Mouse (Mus musculus) adrenal gland, postnatal 4 days (tissue): ENCODE data around the gene Anapc2. TPM values are rescaled to one million over a fixed set of nuclear protein-coding genes. Genes with fewer than 3 reads are reported as not detected.

Source experiments
- DNase-seq, 2 experiments: peaks; one replicate each; pipeline ENCODE4 v3.0.0; 2021 to 2022; ENCODE audit warnings: low spot score in 2 of 2, mixed read lengths in 2 of 2
- long read RNA-seq, 2 experiments: library from polyadenylated mRNA; stranded (forward); transcript quantifications; one replicate each; pipeline ENCODE4 v2.0.0; 2021
- total RNA-seq, 2 experiments: library from RNA; stranded (reverse); gene quantifications; 2 replicates each; pipeline ENCODE4 v1.2.3; 2021

Gene Anapc2
- 100 to 1,000 TPM; 110 to 115 TPM for total RNA-seq
- long read RNA-seq, experiment 1, transcript Anapc2-201 (13 exons, 3,004 nt): major isoform, 53 of 73 reads
- long read RNA-seq, experiment 1, partial matches to known transcripts: 9 of 73 reads
- long read RNA-seq, experiment 1, other reads (novel, unspliced or antisense): 11 of 73 reads
- long read RNA-seq, experiment 2, transcript Anapc2-201 (13 exons, 3,004 nt): major isoform, 169 of 218 reads
- long read RNA-seq, experiment 2, partial matches to known transcripts: 17 of 218 reads
- long read RNA-seq, experiment 2, other reads (novel, unspliced or antisense): 32 of 218 reads

GRCm38 (mm10) chr2:25271827-25272511 lies at the start of gene Anapc2, which contains the start of gene Ssna1:
TSS of gene Anapc2 (plus strand) at chr2:25272478.
TSS of gene Ssna1 (minus strand) at chr2:25272438.
- peak; percentile 96 to 98 for DNase-seq

GRCm38 (mm10) chr2:25223681-25224491 lies 48.4 kb upstream of the Anapc2 start:
- DNase-seq: peak; percentile 60 to 61

- DNase-seq: no peak
Measured at GRCm38 (mm10) chr2:25224492-25224765, 47.8 kb upstream of the Anapc2 start, which contains the start of gene Tubb4b. TSS of gene Tubb4b (minus strand) at chr2:25224702.

GRCm38 (mm10) chr2:25224766-25225752 lies 47.2 kb upstream of the Anapc2 start:
- DNase-seq: peak; percentile 84 to 96

GRCm38 (mm10) chr2:25225811-25226379 lies 46.4 kb upstream of the Anapc2 start:
- DNase-seq: no peak

- no peak for DNase-seq
Measured at GRCm38 (mm10) chr2:25226864-25227263, 45.4 kb upstream of the Anapc2 start.

- DNase-seq: no peak
Measured at GRCm38 (mm10) chr2:25227406-25227805, 44.9 kb upstream of the Anapc2 start.

- peak; percentile 62 to 78 for DNase-seq
Measured at GRCm38 (mm10) chr2:25228431-25228889, 43.8 kb upstream of the Anapc2 start.

- DNase-seq: no peak
Measured at GRCm38 (mm10) chr2:25228995-25229530, 43.2 kb upstream of the Anapc2 start.

- DNase-seq: no peak
Measured at GRCm38 (mm10) chr2:25229582-25229981, 42.7 kb upstream of the Anapc2 start.

- no peak for DNase-seq
Measured at GRCm38 (mm10) chr2:25230581-25230980, 41.7 kb upstream of the Anapc2 start.

GRCm38 (mm10) chr2:25231038-25231437 lies 41.2 kb upstream of the Anapc2 start:
- DNase-seq: no peak

- no peak for DNase-seq
Measured at GRCm38 (mm10) chr2:25233421-25233820, 38.9 kb upstream of the Anapc2 start.

GRCm38 (mm10) chr2:25234050-25234449 lies 38.2 kb upstream of the Anapc2 start, which contains the start of gene Slc34a3:
TSS of gene Slc34a3 (minus strand) at chr2:25234364.
- no peak for DNase-seq

GRCm38 (mm10) chr2:25234551-25235220 lies 37.6 kb upstream of the Anapc2 start:
- no peak for DNase-seq

GRCm38 (mm10) chr2:25236614-25237013 lies 35.7 kb upstream of the Anapc2 start, which contains the start of gene Rnf224:
TSS of gene Rnf224 (minus strand) at chr2:25236787.
- DNase-seq: no peak

GRCm38 (mm10) chr2:25237522-25237921 lies 34.8 kb upstream of the Anapc2 start:
- DNase-seq: no peak

- DNase-seq: no peak
Measured at GRCm38 (mm10) chr2:25238106-25238505, 34.2 kb upstream of the Anapc2 start.

GRCm38 (mm10) chr2:25239766-25240165 lies 32.5 kb upstream of the Anapc2 start:
- DNase-seq: no peak
